Mouse (Mus musculus) 3134 (cell line): ENCODE results near the gene Abtb1.
A peak's percentile ranks its signal among the peaks of the same experiment; 100 is the strongest.

ENCODE experiments used
- DNase-seq: peaks from one replicate; pipeline ENCODE4 v3.0.0-alpha.2; 2011; ENCODE audit warnings: low spot score; ENCODE audit not compliant: insufficient read length; ENCODE audit errors: extremely low read depth

The Abtb1 gene

DNA sequence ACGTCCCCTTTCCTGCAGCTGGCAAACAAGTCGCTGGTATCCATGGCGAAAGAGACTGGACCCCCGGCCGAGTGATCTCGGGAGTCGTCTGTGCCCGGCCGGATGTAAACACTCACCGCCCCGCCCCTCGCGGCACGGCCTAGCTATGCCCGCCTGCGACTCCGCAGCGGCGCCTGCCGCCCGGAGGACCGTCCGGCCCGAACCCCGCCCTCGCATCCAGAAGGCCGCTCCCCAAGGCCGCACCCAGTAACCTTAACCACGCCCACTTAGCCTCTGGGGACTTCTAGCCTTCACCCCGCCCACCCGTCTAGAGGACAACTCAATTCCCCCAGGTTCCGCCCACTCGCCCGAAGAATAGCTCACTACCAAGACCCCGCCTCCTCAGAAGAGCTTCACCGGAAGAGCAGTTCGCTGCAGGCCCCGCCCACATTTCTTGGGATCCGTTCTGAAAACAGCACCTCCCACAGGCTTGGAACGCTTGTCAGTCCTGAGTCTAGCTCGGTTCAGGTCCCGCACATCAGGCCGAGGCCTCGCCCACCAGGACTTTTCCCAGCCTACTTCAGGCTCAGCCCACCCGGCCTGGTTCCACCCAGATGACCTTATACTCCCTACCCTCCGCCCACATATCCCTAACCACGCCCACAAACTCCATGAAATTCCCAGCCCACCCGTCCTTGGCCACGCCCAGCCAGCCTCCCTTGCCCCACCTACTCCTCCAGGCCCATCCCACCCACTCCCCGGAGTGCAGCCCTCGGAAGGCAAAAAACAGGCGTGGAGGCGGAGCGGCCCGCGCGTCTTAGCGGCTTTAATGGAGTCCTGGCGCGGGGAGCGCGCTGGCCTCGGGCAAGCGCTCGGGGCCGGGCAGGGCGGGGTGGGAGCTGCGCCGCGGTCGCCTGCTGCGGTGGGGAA lies at the start of gene Abtb1:
Gene Abtb1, minus strand, starts transcription at position 204 of the 909 bp plus-strand sequence.
- peak; percentile 98 for DNase-seq

- DNase-seq, result no peak
Measured at GRCm38 (mm10) chr6:88890832-88891231, 49.0 kb upstream of the Abtb1 start.

DNA sequence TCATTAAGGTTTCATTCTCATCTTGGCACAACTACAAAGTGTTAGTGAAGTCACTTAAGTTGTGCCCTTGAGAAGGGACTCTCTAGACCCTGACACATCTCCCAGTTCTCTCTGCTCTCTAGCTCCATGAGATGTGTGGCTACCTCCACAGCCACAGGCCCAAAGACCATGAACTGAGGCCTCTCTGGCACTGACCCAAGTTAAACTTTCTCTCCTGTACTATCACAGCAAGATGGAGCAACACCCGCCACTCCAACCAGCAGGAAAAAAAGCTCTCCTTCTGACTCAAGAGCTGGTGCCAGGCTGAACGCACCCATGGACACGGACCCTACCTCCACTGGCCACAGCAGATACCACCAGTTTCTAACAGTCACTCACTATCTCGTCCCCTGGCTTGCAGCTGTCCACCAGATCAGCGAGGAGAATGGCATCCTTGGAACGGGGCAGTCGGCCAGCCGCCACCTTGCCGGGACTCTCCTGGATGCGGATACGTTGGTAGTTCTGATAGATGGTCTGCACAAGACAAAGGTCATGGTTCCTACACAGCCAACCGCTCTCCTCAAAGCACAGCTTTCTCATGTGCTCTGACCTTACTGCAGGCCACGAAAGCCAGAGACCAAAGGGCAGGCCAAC lies 47.7 kb upstream of the Abtb1 start:
- DNase-seq, result no peak

DNA sequence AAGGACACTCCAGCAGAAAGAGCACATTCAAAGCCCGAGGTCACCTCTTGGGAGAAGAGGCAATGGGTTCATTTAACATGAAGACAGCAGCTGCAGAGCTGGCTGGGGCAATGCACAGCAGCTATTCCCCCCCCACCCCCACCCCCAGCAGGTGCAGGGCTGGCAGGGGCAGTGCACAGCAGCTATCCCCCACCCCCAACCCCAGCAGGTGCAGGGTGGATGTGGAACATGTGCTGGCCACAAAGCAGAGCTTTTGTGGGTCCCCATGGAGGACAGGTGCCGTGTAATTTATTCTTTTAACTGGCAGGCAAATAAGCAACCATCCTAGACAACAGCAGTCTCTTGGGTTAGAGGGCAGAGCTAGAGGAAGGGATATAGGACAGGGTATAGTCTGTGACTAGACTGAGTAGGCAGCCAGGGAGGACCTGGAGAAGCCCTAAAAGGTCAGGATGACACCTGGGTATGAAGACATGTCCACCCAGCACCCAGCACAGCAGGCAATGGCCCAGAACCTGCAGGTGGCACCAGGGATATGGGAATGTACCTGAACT lies 44.7 kb upstream of the Abtb1 start:
- no peak for DNase-seq

DNA sequence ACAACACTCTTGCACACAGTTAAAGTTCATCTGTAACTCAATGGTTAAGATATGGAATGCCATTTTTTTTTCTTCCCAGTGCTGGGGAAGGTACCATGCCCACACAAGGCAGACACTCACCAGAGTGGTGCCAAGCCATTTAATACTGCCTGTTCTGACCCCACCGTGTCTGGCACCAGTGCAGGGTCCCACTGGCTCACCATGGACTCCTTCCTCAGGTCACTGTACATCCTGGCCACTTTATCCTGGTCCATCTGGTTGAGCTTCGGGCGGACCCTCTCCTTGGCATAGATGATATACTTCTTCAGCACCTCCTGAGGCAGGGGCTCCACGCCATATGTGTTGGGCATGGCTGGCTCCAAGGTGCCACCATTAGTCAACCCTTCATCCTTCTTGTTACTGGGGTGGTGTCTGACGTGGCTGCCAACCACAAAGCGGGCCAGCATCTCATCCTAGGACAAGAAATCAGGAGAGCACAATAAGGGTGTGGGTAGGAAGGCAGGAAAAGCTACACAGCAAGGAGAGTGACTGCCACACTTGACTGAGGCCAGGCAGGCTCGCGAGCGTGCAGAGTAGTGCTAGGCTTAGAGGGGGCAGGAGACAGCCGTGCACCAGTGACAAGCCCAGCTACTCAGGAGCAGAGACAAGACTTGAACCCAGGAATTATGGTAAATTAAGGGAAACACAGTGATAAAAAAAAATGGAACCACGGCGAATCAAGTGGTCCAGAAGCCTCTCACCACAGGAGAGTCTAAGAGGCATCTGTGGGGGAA lies 44.0 kb upstream of the Abtb1 start:
- DNase-seq, result no peak

- no peak for DNase-seq
Measured at GRCm38 (mm10) chr6:88884690-88885089, 42.9 kb upstream of the Abtb1 start.

- DNase-seq, result no peak
Measured at GRCm38 (mm10) chr6:88884195-88884594, 42.4 kb upstream of the Abtb1 start.

DNA sequence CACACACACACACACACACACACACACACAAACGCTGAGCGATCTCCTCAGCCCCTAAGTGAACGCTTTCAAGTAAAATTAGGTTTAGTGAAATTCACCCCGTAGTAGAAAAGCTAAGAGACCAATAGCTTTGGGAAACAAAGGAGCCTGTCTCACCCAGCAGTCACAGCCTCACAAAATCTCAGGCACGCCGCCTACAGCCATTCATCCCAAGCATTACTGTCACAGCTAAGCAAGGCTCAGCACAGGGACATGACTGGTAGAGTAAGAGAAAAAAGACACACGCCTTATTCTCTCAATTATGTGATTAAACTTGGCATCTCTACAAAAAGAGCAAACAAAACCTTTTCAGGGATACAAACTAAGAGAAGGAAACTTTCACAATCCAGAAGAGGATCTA lies 39.5 kb upstream of the Abtb1 start:
- no peak for DNase-seq

GRCm38 (mm10) chr6:88879471-88879870 lies 37.7 kb upstream of the Abtb1 start:
- no peak for DNase-seq

GRCm38 (mm10) chr6:88874868-88875508 lies 33.2 kb upstream of the Abtb1 start, which contains the start of gene Podxl2:
TSS of gene Podxl2 (minus strand) at chr6:88875044.
- DNase-seq, result no peak

- no peak for DNase-seq
Measured at GRCm38 (mm10) chr6:88873965-88874867, 32.4 kb upstream of the Abtb1 start.

GRCm38 (mm10) chr6:88872811-88873210 lies 31.0 kb upstream of the Abtb1 start:
- no peak for DNase-seq

- no peak for DNase-seq
Measured at GRCm38 (mm10) chr6:88871546-88871945, 29.8 kb upstream of the Abtb1 start.

DNA sequence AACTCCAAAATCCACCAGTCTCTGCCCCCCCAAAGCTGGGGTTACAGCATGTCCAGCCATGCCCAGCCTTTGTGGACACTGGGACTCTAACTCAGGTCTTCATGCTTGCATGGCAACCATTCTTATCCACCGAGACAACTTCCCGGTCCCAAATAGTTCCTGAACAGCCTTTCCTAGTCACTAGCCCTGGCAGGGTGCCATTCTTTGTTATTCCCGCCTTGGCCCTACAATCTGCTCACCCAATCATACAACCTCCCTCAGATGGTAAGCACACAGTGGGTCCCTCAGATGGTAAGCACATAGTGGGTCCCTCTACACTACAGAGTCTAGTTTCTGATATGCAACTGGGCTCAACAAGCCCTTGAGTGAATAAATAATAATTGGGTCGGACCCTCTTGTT lies 28.8 kb upstream of the Abtb1 start:
- no peak for DNase-seq

GRCm38 (mm10) chr6:88869459-88869858 lies 27.7 kb upstream of the Abtb1 start:
- DNase-seq, result peak; percentile 65

- DNase-seq, result no peak
Measured at GRCm38 (mm10) chr6:88865704-88866103, 23.9 kb upstream of the Abtb1 start.

DNA sequence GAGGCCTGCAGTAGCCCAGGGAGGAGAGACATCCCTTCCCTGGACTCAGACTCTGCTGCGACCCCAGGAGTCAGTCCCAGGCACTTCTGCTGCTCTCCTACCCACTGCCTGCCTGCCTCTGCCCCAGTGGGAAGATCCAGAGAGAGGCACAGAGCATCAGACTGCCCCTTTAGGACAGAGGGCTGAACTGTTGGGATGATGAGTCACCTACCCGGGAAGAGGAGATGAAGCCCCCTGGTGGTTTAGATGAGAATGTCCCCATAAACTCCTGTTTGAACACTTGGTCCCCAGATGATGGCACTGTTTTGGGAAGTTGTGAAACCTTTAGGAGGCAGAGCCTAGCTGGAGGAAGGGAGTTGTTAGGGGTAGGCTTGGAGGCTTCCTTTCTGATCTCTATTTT lies 19.1 kb upstream of the Abtb1 start:
- DNase-seq, result peak; percentile 55

DNA sequence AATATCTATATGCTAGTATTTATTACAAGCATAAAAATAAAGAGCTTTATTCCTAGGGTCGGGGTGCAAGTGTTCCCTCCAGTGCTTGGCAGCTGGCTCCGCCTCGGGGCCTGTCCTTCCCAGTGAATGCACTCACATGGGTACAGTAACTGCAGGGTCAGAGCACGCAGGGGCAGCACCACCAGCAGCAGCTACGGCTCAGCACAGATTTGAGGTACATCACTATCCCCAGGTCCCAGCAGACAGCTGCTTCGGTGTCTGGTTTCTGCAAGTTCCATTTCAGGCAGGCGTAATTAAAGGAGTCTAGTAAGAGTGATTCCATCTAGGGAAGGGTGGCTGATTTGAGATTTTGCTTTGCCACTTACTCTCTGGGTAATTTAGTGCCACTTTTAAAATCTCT lies 16.6 kb upstream of the Abtb1 start:
- no peak for DNase-seq

DNA sequence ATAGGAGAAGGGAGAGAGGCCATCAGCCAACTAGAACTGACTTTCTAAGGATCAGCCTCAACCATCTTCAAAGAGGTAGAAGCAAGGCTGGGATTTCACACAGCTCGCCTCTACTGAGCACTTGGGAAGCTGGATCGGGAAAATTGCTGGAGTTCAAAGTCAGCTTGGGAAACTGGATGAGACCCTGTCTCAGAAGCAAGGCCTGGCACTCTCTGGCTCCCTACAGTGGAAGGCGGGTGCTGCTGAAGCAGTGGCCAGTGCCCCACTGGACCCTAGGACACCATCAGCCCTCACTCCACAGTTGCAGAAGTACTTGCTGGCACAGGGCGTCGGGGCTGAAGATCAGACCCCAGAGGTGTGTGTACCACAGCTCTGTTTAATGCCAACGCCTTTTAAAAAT lies 16.0 kb upstream of the Abtb1 start:
- DNase-seq, result no peak
